Mouse (Mus musculus): ENCODE results near the gene Vezt. TPM values are rescaled to one million over a fixed set of nuclear protein-coding genes. Genes with fewer than 3 reads are reported as not detected.

The Vezt gene
- total and polyA plus RNA-seq, 3 experiments, result 17.2 to 21.2 (median 18.0) TPM

- Histone ChIP-seq H3K4me3 (replicated peaks in 1 of 3; ENCODE audit: low read depth in 2 of 3, low read length in 2 of 3, poor library complexity in 1 of 3) (no peak overlapping the region), H3K9ac (ENCODE audit: insufficient read depth, low read depth) (no peak overlapping the region), H3K4me1 (ENCODE audit: control insufficient read depth in 1 of 2, insufficient read depth in 2 of 2) (peaks cover 6 to 16% of the 10 kb centered on the region in 2 experiments; a peak in 3 of 4 replicates), H3K9me3 (replicated peaks; ENCODE audit: low read length) (peaks cover 2% of the 10 kb centered on the region), H3K27ac (ENCODE audit: insufficient read depth, low read depth) (no peak overlapping the region), H3K27me3 (replicated peaks) (no peaks in the 10 kb centered on the region), H3K79me2 (replicated peaks; ENCODE audit: control insufficient read depth, extremely low read depth, insufficient read depth, poor library complexity, severe bottlenecking) (no peaks in the 10 kb centered on the region), H3K4me2 (ENCODE audit: insufficient read depth, low read depth, poor library complexity, severe bottlenecking) (no peak overlapping the region), H3K36me3 (replicated peaks in 1 of 2; ENCODE audit: control insufficient read depth in 1 of 2, insufficient read depth in 1 of 2, low read length in 1 of 2) (no peaks in the 10 kb centered on the region)
- dilution Hi-C loops (cut with MboI; ENCODE audit: extremely low pct_ligation_motif_present, extremely low pct_unique_long_range_greater_than_20kb, low sequenced_read_pairs) (no loop called here), in situ Hi-C loops (cut with MboI; ENCODE audit: low pct_ligation_motif_present, low pct_unique_long_range_greater_than_20kb, low sequenced_read_pairs) (no loop called here)
- no peak for DNase-seq (ENCODE audit: extremely low read depth)
- no peak for TF ChIP-seq MXI1 (IDR thresholded peaks at IDR 0.05; ENCODE audit: low read depth, low read length)
- no peak for TF ChIP-seq ZKSCAN1 (IDR thresholded peaks at IDR 0.05; ENCODE audit: borderline replicate concordance, low read depth, low read length)
- no peak for TF ChIP-seq MAFK (IDR thresholded peaks at IDR 0.05; ENCODE audit: insufficient replicate concordance, low read length)
- no peak for TF ChIP-seq ZMIZ1 (IDR thresholded peaks at IDR 0.05; ENCODE audit: low read depth, low read length)
- TF ChIP-seq ELF1 (IDR thresholded peaks at IDR 0.05; ENCODE audit: low read depth, low read length), result no peak
- TF ChIP-seq NRF1 (IDR thresholded peaks at IDR 0.05; ENCODE audit: low read depth, low read length), result no peak
- TF ChIP-seq JUND (conservative IDR thresholded peaks at IDR 0.05; ENCODE audit: low read depth, low read length), result no peak
- TF ChIP-seq RAD21 (IDR thresholded peaks at IDR 0.05; ENCODE audit: low read depth, low read length), result no peak
- TF ChIP-seq KAT2A (IDR thresholded peaks at IDR 0.05; ENCODE audit: insufficient replicate concordance, low read length), result no peak
- no peak for TF ChIP-seq EP300 (IDR thresholded peaks at IDR 0.05; ENCODE audit: low read length)
Measured at GRCm38 (mm10) chr10:93908540-93908939, 127.1 kb downstream of the Vezt start.

GRCm38 (mm10) chr10:93907376-93907775, 128.2 kb downstream of the Vezt start:
- Histone ChIP-seq H3K9me3 (replicated peaks; ENCODE audit: low read length) (peaks cover 2% of the 10 kb centered on the region), H3K27me3 (replicated peaks) (no peaks in the 10 kb centered on the region), H3K4me2 (ENCODE audit: insufficient read depth, low read depth, poor library complexity, severe bottlenecking) (no peak overlapping the region), H3K36me3 (replicated peaks in 1 of 2; ENCODE audit: control insufficient read depth in 1 of 2, insufficient read depth in 1 of 2, low read length in 1 of 2) (no peaks in the 10 kb centered on the region), H3K9ac (ENCODE audit: insufficient read depth, low read depth) (no peak overlapping the region), H3K79me2 (replicated peaks; ENCODE audit: control insufficient read depth, extremely low read depth, insufficient read depth, poor library complexity, severe bottlenecking) (no peaks in the 10 kb centered on the region), H3K27ac (ENCODE audit: insufficient read depth, low read depth) (no peak overlapping the region), H3K4me1 (ENCODE audit: control insufficient read depth in 1 of 2, insufficient read depth in 2 of 2) (peaks cover 6 to 16% of the 10 kb centered on the region in 2 experiments; a peak in 3 of 4 replicates), H3K4me3 (replicated peaks in 1 of 3; ENCODE audit: low read depth in 2 of 3, low read length in 2 of 3, poor library complexity in 1 of 3) (no peak overlapping the region)
- in situ Hi-C loops (cut with MboI; ENCODE audit: low pct_ligation_motif_present, low pct_unique_long_range_greater_than_20kb, low sequenced_read_pairs) (no loop called here), dilution Hi-C loops (cut with MboI; ENCODE audit: extremely low pct_ligation_motif_present, extremely low pct_unique_long_range_greater_than_20kb, low sequenced_read_pairs) (no loop called here)
- TF ChIP-seq IRF4 (IDR thresholded peaks at IDR 0.05; ENCODE audit: low read depth, low read length), result no peak
- no peak for TF ChIP-seq MYC (IDR thresholded peaks at IDR 0.05; ENCODE audit: low read depth, low read length)
- TF ChIP-seq POLR2A (IDR thresholded peaks at IDR 0.05; ENCODE audit: low read depth, low read length), result no peak
- no peak for TF ChIP-seq UBTF (IDR thresholded peaks at IDR 0.05; ENCODE audit: low read depth, low read length)
- no peak for TF ChIP-seq ZC3H11A (IDR thresholded peaks at IDR 0.05; ENCODE audit: low read depth, low read length)
- no peak for TF ChIP-seq RAD21 (IDR thresholded peaks at IDR 0.05; ENCODE audit: low read depth, low read length)
- no peak for TF ChIP-seq RCOR1 (conservative IDR thresholded peaks at IDR 0.05; ENCODE audit: low read depth, low read length)
- DNase-seq (ENCODE audit: extremely low read depth), result no peak

Measured in CH12.LX (cell line).